Mouse (Mus musculus) ovary, postnatal 36 days (tissue): ENCODE data around the gene Nme3.

Source experiments
- DNase-seq: peaks from one replicate; pipeline ENCODE4 v3.0.0; 2022; ENCODE audit warnings: low spot score, mixed read lengths

The Nme3 gene

GRCm38 (mm10) chr17:24896241-24896992 lies at the start of gene Nme3:
TSS of gene Nme3 (plus strand) at chr17:24896500.
- peak; percentile 79 for DNase-seq

DNA sequence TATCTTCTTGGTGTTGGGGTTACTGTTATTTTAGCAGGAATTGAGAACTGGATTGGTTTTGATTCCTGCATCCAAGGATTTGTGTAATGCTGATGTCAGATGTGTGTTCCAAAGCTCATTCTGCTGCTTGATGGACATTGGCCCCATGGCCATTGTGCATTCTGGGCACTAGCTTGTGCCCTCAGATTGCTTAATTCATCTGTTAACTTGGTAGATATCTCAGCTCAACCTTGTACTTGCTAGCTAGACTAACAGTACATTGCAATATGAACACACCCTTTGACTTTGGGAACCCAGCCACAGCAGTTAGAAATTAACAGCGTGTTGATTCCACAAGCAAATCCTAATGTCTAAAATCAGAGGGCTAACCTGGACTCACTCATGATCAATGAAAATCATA lies 48.9 kb upstream of the Nme3 start:
- DNase-seq, result no peak

GRCm38 (mm10) chr17:24848600-24849031 lies 47.7 kb upstream of the Nme3 start:
- DNase-seq, result no peak

GRCm38 (mm10) chr17:24849733-24850064 lies 46.6 kb upstream of the Nme3 start:
- DNase-seq, result no peak

GRCm38 (mm10) chr17:24850065-24850772 lies 46.1 kb upstream of the Nme3 start, which contains the start of gene Fahd1:
TSS of gene Fahd1 (minus strand) at chr17:24850364.
- DNase-seq, result peak; percentile 92

GRCm38 (mm10) chr17:24850773-24851127 lies 45.5 kb upstream of the Nme3 start:
- DNase-seq, result no peak

DNA sequence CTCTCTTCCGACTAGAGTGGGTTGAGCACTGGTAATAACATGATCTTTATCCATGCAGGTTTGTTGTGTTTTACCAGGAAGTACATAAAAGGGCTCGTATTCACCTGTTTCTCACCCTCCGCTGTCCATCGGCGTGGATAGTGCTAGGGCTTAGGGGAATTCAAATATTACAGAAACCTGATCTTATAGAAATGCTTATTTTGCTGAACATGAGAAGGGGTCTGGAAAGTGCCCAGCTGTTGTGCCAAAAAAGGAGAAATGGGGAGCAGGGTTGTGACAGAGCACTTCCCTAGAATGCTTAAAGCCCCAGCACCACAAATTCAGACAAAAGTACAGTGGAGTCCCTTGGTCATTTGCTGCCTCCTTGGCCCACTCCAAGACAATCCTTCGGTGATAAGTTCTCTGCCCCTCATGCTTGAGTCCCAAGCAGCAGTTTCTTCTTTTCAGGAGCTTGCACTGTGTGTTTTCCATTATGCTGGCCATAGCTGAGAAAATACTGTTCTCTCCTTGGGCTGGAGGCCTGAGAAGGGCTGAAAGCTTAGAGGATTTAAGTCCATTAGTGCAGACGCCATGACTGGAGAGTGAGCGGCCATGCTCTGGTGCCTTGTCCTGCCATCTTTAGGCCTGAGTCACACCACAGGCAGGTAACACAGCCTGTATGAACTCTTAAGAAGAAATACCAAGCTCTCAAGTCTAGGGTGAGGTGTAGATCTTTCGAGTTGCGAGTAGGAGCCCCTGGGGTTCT lies 44.7 kb upstream of the Nme3 start:
- DNase-seq, result no peak

GRCm38 (mm10) chr17:24855838-24856464 lies 40.3 kb upstream of the Nme3 start:
- DNase-seq, result no peak

DNA sequence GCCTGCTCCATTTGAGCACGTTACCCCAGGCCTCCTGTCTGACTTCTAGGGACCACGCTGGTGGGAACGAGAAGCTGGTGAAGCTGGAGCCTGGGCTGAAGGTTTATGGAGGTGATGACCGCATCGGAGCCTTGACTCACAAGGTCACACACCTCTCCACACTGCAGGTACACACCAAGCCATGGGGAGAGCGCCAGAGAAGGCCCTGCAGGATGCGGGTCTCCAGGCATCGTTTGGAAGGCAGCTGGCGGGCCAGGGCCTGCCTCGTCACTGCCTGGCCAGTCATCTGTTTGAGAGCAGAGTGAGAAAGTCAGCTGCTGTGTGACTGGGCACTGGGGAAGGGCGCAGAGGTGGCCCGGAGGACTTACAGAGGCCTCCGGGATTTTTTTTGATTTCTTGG lies 39.7 kb upstream of the Nme3 start:
- no peak for DNase-seq

- no peak for DNase-seq
These were observed 38.3 kb upstream of the Nme3 start for GRCm38 (mm10) chr17:24857831-24858470.

DNA sequence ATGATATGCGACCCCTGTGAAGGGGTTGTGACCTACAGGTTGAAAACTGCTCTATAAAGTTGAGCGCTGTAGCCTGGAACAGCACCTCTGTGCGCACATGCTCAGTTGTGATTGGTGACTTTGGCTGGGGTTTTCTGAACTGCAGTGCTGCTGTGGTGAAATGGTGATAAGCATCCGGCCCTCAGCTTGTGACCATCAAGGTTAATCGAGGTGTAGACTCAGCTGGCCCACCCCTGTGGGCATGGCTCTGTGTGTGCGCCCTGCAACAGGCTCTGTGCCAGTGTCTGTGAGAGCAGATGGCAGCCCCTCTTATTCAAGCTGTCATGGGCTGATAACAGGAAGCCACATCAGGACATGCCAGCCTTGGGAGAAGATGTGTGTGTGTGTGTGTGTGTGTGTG lies 37.3 kb upstream of the Nme3 start:
- DNase-seq, result no peak

GRCm38 (mm10) chr17:24860076-24860475 lies 36.2 kb upstream of the Nme3 start:
- no peak for DNase-seq

DNA sequence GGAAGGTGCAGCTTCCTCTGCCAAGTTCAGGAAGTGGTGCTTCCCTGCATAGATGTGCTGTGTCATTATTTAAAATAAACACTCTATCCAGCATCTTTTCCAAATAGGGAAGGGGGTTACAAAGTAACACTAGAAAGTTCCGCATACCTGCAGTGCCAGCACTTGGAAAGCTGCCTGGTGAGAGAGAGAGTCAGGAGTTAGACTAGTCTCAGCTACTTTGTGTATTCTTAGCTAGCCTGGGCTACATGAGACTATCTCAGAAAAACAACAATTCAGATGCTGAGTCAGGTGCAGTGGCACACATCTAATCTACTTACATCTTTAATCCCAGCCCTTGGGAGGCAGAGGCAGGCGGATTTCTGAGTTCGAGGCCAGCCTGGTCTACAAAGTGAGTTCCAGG lies 34.5 kb upstream of the Nme3 start:
- DNase-seq, result no peak

GRCm38 (mm10) chr17:24865776-24866175 lies 30.5 kb upstream of the Nme3 start, which contains the start of gene Igfals:
TSS of gene Igfals (plus strand) at chr17:24865997.
- DNase-seq, result no peak

GRCm38 (mm10) chr17:24867914-24868313 lies 28.4 kb upstream of the Nme3 start:
- no peak for DNase-seq

GRCm38 (mm10) chr17:24873695-24874404 lies 22.4 kb upstream of the Nme3 start:
- no peak for DNase-seq

DNA sequence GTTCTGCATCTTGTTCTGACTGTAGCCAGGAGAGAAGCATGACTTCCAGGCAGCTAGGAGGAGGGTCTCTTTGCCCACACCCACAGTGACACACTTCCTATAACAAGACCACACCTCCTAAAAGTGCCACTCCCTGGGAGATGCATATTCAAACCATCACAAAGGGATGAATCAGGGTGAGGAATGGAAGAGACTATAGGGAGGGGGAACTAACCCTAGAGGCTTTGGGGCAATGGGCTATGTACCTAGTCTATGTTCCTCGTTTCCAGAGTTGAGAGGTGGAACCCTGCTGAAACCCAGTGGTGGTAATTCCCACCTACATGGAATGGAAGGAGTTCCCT lies 21.9 kb upstream of the Nme3 start:
- DNase-seq, result no peak

DNA sequence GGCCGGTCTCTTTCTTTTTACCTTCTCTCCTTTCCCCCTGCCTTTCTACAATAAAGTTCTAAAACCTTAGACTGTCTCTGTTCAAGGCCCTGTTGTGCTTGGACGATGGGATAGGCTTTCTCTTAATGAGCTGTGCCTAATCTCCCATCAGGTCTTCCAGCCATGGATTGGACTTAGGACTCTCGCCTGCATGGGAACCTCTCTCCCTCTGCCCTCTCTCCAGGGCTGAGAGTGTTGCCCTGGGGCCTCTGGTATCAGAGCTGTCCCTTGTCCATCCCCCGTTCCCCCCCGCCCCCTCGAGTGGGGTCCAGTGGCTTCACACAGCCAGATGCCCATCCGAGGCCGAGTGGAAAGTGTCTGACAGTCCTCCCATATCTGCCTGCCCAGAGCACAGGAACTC lies 21.3 kb upstream of the Nme3 start:
- DNase-seq, result no peak

- no peak for DNase-seq
These were observed 18.8 kb upstream of the Nme3 start for GRCm38 (mm10) chr17:24877336-24878116.

DNA sequence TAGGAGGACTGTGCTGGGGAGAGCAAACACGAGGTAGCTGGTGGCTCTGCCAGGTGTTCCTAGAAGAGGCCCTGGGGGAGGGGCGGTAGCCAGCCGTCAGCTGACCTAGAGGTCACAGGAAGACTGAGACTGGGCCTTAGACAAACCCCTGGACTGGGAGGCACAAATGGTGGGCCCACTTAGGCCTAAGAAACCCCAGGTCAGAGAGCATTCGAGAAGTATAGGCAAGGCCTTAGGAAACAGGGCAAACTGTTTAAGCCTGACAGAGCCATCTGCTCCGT lies 18.2 kb upstream of the Nme3 start:
- DNase-seq, result no peak

GRCm38 (mm10) chr17:24878531-24878930 lies 17.8 kb upstream of the Nme3 start:
- DNase-seq, result no peak
